Mouse (Mus musculus) stomach, embryonic 16.5 days (tissue): ENCODE measurements around the gene Atp2a2. TPM values are rescaled to one million over a fixed set of nuclear protein-coding genes. Genes with fewer than 3 reads are reported as not detected.

ENCODE experiments used
- ATAC-seq: fragments of 200-750 bp; cut with Nextera tagmentation; 2 replicates; pipeline ENCODE4 v1.8.0; 2017; ENCODE audit warnings: moderate number of reproducible peaks, moderate TSS enrichment; ENCODE audit not compliant: insufficient read depth, low FRiP score
- H3K27ac ChIP-seq: fragments of 300-500 bp; sonication (generic); 2 replicates; pipeline ENCODE4 v1.5.1; 2014; ENCODE audit warnings: low read length
- H3K27me3 ChIP-seq: fragments of 300-500 bp; sonication (generic); 2 replicates; pipeline ENCODE4 v1.6.1; 2014; ENCODE audit warnings: low read length, control low read depth, mixed read lengths; ENCODE audit not compliant: control insufficient read depth, insufficient read depth
- H3K36me3 ChIP-seq: fragments of 300-500 bp; sonication (generic); 2 replicates; pipeline ENCODE4 v1.6.1; 2014; ENCODE audit warnings: low read length; ENCODE audit not compliant: control insufficient read depth, insufficient read depth
- H3K4me1 ChIP-seq: fragments of 300-500 bp; sonication (generic); 2 replicates; pipeline ENCODE4 v1.6.1; 2014; ENCODE audit warnings: low read length, control low read depth, mixed read lengths; ENCODE audit not compliant: control insufficient read depth, insufficient read depth
- H3K4me2 ChIP-seq: fragments of 300-500 bp; sonication (generic); 2 replicates; pipeline ENCODE4 v1.6.1; 2014; ENCODE audit warnings: low read depth, low read length, mixed read lengths
- H3K4me3 ChIP-seq: fragments of 300-500 bp; sonication (generic); replicated peaks from 2 replicates; pipeline ENCODE4 v1.5.1; 2014; ENCODE audit warnings: mild to moderate bottlenecking, low read length
- H3K9ac ChIP-seq: fragments of 300-500 bp; sonication (generic); 2 replicates; pipeline ENCODE4 v1.6.1; 2014; ENCODE audit warnings: low read length
- H3K9me3 ChIP-seq: fragments of 300-500 bp; sonication (generic); replicated peaks from 2 replicates; pipeline ENCODE4 v1.6.1; 2016; ENCODE audit warnings: low read length, control low read depth; ENCODE audit not compliant: control insufficient read depth
- WGBS: fragments of 180-500 bp; shearing (Covaris S2); extraction: QIAGEN DNeasy Blood & Tissue Kit; methylation state at CpG from one replicate; pipeline ENCODE4 v1.1.7; 2014; 5-methylcytosine and 5-hydroxymethylcytosine counted together
- polyA plus RNA-seq: library from polyadenylated mRNA; unstranded; fragments of >200 nt; fragmentation: Nextera tagmentation; extraction: Ambion mirVana; gene quantifications from 2 replicates; pipeline ENCODE4 v1.2.1, GENCODE M21; 2015

The Atp2a2 gene
- polyA plus RNA-seq, 1 experiment from 2014 or later: 27.3 TPM

GRCm38 (mm10) chr5:122454442-122454841, 47.6 kb downstream of the Atp2a2 start:
- no peak for ATAC-seq
- WGBS: 83% methylated on average over 4 of the region's 4 CpGs
- no peak overlapping the region for H3K4me3 ChIP-seq
- H3K9ac ChIP-seq: no peak overlapping the region
- H3K27ac ChIP-seq: no peak overlapping the region
- no peaks in the 10 kb centered on the region for H3K27me3 ChIP-seq
- H3K4me1 ChIP-seq: no peaks in the 10 kb centered on the region
- peaks cover 42% of the 10 kb centered on the region for H3K36me3 ChIP-seq
- no peaks in the 10 kb centered on the region for H3K9me3 ChIP-seq
- no peak overlapping the region for H3K4me2 ChIP-seq

DNA sequence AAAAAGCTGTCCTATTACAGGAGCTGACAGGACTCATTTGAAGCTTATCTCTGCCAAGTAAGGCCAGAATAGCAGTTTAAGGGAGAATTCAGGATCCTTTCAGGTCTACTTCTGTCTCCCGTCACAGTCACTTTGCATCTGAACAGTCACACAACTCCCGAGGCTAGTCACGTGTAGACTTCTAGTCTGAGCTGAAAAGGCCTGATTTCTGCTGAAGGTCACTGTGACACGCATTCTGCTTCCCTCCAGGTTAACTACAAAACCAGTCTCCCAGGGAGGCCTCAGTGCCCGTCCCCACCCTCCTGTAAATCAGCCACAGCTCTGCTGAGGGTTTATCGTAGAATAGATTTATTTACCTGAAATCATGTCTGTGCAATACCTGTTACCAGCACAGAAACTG, 48.8 kb downstream of the Atp2a2 start:
- no peak overlapping the region for H3K4me2 ChIP-seq
- no peak overlapping the region for H3K4me3 ChIP-seq
- ATAC-seq: no peak
- WGBS: 75% methylated on average over 6 of the region's 6 CpGs
- peaks cover 31% of the 10 kb centered on the region for H3K36me3 ChIP-seq
- no peaks in the 10 kb centered on the region for H3K4me1 ChIP-seq
- H3K27me3 ChIP-seq: no peaks in the 10 kb centered on the region
- H3K9me3 ChIP-seq: no peaks in the 10 kb centered on the region
- H3K9ac ChIP-seq: no peak overlapping the region
- no peak overlapping the region for H3K27ac ChIP-seq

DNA sequence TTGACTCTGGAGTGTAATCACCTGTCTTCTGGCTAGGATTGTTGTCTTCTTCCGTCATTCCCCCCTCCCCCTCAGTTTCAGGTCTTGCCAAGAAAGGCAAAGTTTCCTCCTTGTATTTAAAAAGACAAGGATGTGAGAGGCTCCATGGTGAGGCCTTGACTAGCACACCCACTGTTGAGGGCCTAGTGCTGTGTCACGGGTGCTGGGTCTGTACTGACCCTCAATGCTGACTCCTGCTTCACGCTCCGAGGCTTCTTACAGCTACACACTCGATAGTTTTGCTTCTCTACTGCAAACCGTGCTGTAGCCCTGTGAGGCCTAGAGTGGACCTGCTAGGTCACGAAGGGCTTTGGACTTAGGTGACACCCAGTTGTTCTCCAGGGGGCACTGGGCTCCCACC, 49.8 kb downstream of the Atp2a2 start:
- H3K9ac ChIP-seq: no peak overlapping the region
- peaks cover 24% of the 10 kb centered on the region for H3K36me3 ChIP-seq
- no peak overlapping the region for H3K27ac ChIP-seq
- no peak overlapping the region for H3K4me3 ChIP-seq
- no peaks in the 10 kb centered on the region for H3K9me3 ChIP-seq
- no peak overlapping the region for H3K4me2 ChIP-seq
- ATAC-seq: no peak
- 70% methylated on average over 7 of the region's 7 CpGs for WGBS
- no peaks in the 10 kb centered on the region for H3K27me3 ChIP-seq
- no peaks in the 10 kb centered on the region for H3K4me1 ChIP-seq

GRCm38 (mm10) chr5:122451324-122451723, 50.7 kb downstream of the Atp2a2 start:
- H3K9ac ChIP-seq: no peak overlapping the region
- no peaks in the 10 kb centered on the region for H3K9me3 ChIP-seq
- no peak overlapping the region for H3K4me2 ChIP-seq
- H3K27ac ChIP-seq: no peak overlapping the region
- no peak for ATAC-seq
- peaks cover 26% of the 10 kb centered on the region for H3K36me3 ChIP-seq
- H3K4me3 ChIP-seq: no peak overlapping the region
- no peaks in the 10 kb centered on the region for H3K4me1 ChIP-seq
- 83% methylated on average over 5 of the region's 5 CpGs for WGBS
- H3K27me3 ChIP-seq: no peaks in the 10 kb centered on the region

DNA sequence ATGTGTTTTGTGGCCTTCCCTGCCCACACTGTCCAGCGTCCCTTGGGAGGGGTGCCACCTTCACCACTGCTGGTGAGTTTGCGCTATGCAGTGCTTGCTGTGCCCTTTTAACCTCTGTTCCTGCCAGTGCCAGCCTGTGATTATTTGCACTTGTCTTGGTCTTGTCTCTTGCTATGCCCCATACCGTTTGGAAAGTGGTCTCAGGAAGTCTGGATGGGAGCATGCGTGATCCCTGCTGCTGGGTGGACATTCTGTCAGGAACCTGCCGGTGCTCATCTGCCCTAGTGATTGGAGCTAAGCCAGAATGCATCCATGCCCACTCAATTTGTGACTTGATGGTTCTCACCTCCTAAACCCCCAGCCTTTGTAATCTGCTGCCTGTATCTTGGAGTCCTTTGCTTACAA, 51.1 kb downstream of the Atp2a2 start:
- Histone ChIP-seq H3K36me3 (peaks cover 28% of the 10 kb centered on the region), H3K9me3 (no peaks in the 10 kb centered on the region), H3K9ac (no peak overlapping the region), H3K4me2 (no peak overlapping the region), H3K4me1 (no peaks in the 10 kb centered on the region), H3K27ac (no peak overlapping the region), H3K4me3 (no peak overlapping the region), H3K27me3 (no peaks in the 10 kb centered on the region)
- no peak for ATAC-seq
- 53% methylated on average over 5 of the region's 5 CpGs for WGBS

DNA sequence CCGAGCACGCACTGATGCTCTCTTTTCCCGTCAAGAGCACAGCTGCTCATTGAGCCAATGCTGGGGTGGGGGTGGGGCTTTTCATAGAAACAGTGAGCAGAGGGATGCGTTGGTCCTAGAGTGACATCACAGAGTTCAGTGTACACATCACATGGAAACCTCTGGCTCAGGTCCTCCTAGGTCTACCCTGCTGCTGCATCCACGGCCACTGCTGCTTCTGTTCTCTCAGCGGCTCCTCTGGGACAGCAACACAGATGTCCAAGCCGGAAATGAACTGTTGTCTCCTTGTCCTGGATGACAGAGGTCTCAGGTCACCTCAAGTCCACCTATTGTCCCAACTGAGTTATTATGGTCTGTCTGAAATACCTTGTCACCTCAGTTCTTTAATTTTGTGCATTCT, 52.1 kb downstream of the Atp2a2 start:
- 0 out of 2 replicates have a peak, but pooled peaks cover 24% of the 10 kb centered on the region for H3K36me3 ChIP-seq
- no peak overlapping the region for H3K4me3 ChIP-seq
- ATAC-seq: no peak
- no peaks in the 10 kb centered on the region for H3K4me1 ChIP-seq
- H3K27me3 ChIP-seq: no peaks in the 10 kb centered on the region
- no peaks in the 10 kb centered on the region for H3K9me3 ChIP-seq
- H3K4me2 ChIP-seq: no peak overlapping the region
- H3K9ac ChIP-seq: no peak overlapping the region
- WGBS: 77% methylated on average over 7 of the region's 7 CpGs
- no peak overlapping the region for H3K27ac ChIP-seq

DNA sequence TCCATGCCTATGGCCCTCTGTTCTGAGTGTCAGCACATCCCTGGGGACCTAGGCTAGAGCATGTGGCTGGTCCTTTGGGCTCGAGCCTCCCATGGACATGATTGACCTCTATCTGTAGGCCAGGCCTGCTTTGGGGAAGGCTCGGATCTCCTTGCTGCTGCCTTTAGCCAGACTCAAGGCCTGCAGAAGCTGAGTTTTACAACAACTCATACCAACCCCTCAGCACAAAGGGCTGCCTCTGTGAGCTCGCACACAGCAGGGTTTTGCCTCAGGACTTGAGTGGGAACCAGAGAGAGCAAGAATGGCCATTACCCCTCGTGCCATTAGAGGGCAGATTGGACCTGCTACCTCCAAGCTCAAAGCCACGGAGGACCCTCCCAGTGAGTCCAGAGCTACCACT, 53.2 kb downstream of the Atp2a2 start:
- no peak overlapping the region for H3K4me2 ChIP-seq
- no peaks in the 10 kb centered on the region for H3K9me3 ChIP-seq
- H3K4me3 ChIP-seq: no peak overlapping the region
- 88% methylated on average over 5 of the region's 5 CpGs for WGBS
- H3K27me3 ChIP-seq: no peaks in the 10 kb centered on the region
- H3K27ac ChIP-seq: no peak overlapping the region
- H3K36me3 ChIP-seq: peaks cover 25% of the 10 kb centered on the region
- ATAC-seq: no peak
- no peaks in the 10 kb centered on the region for H3K4me1 ChIP-seq
- H3K9ac ChIP-seq: no peak overlapping the region

DNA sequence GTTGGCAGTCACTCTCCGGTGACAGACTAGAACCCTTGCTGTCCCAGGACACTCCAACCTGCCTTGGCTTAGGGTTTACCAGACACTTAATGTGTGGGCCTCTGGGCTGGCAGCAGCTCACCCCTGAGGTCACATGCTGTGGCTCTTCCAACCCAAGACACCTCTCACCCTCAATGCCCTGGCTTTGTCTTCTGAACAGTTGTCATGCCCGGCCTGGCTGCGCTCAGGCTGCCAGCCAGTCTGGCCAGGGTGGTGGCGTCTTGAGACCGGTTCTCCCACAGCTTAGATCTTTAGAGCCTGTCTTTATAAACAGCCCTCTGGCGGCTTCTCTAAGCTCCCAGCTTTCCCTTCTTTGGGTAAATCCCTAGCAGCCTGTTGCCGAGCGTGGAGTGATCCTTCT, 54.2 kb downstream of the Atp2a2 start:
- ATAC-seq: no peak
- no peak overlapping the region for H3K4me2 ChIP-seq
- 70% methylated on average over 8 of the region's 8 CpGs for WGBS
- H3K4me1 ChIP-seq: no peaks in the 10 kb centered on the region
- H3K27ac ChIP-seq: peak overlapping the region; percentile 57; the same call in 1 of the 2 replicates
- no peak overlapping the region for H3K9ac ChIP-seq
- no peak overlapping the region for H3K4me3 ChIP-seq
- no peaks in the 10 kb centered on the region for H3K9me3 ChIP-seq
- H3K27me3 ChIP-seq: no peaks in the 10 kb centered on the region
- H3K36me3 ChIP-seq: peaks cover 32% of the 10 kb centered on the region

DNA sequence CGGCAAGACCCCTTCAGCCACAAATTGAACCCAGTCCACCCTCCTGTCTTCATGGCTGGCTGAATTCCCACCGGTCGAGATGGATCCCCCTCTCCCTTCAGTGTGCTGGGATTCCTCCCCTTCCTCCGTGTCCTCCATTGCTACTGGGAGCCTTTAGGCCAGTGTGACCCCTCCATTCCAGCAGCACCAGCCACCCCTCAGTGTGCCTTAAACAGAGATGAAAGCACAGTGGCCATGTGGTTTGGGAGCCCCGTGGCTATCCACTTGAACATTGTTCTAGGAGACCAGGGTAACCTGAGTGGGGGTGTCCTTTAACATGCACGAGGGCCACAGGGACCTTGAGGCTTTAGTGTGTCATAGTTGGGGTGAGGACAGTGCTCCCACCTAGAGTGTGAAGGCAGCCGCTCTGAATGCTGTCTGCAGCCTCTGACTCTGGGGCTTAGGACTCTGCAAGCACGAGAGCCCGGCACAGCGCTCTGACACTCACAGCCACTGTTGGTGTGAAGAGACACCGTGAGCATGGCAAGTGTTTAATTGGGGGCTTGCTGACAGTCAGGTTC, 56.9 kb downstream of the Atp2a2 start:
- WGBS: 89% methylated on average over 11 of the region's 11 CpGs
- H3K4me1 ChIP-seq: no peaks in the 10 kb centered on the region
- peaks cover 50% of the 10 kb centered on the region for H3K36me3 ChIP-seq
- no peaks in the 10 kb centered on the region for H3K27me3 ChIP-seq
- H3K4me2 ChIP-seq: no peak overlapping the region
- H3K9me3 ChIP-seq: no peaks in the 10 kb centered on the region
- H3K4me3 ChIP-seq: no peak overlapping the region
- no peak overlapping the region for H3K9ac ChIP-seq
- no peak overlapping the region for H3K27ac ChIP-seq
- ATAC-seq: no peak

- no peak for ATAC-seq
- H3K4me1 ChIP-seq: no peaks in the 10 kb centered on the region
- peaks cover 52% of the 10 kb centered on the region for H3K36me3 ChIP-seq
- H3K4me3 ChIP-seq: no peak overlapping the region
- H3K27me3 ChIP-seq: no peaks in the 10 kb centered on the region
- 92% methylated on average over 10 of the region's 10 CpGs for WGBS
- H3K27ac ChIP-seq: no peak overlapping the region
- no peak overlapping the region for H3K4me2 ChIP-seq
- H3K9ac ChIP-seq: no peak overlapping the region
- H3K9me3 ChIP-seq: no peaks in the 10 kb centered on the region
Measured at GRCm38 (mm10) chr5:122444492-122444891, 57.5 kb downstream of the Atp2a2 start.
